Mouse (Mus musculus) embryo, embryonic 11.5 days (tissue): ENCODE results near the gene Pmel.

ENCODE experiments used
- DNase-seq: peaks from one replicate; pipeline ENCODE4 v3.0.0-alpha.2; 2012; ENCODE audit warnings: low read depth, low spot score

The Pmel gene

DNA sequence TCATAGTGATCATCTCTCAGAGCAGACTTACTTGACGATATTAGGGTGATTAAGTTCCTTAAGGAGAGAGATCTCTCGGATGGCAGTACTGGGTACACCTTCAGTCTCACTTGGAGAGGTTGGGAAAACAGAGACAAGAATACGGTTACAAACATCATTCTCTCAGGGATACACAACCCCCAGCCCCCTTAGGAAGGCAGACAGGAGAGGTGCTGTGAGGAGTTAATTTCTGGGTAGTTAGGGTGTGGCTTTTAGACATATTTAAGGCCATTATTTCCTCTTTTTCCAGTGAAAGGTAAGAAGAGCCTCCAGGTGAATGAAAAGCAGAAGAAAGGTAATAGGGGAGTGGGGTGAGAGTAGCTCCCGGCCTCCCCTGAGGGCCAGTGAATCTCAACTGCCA lies at the start of gene Pmel:
TSS of gene Pmel (plus strand) at position 301 of the 400 bp plus-strand sequence.
- DNase-seq, result no peak

- DNase-seq, result no peak
Measured at GRCm38 (mm10) chr10:128655254-128655653, 48.7 kb upstream of the Pmel start.

DNA sequence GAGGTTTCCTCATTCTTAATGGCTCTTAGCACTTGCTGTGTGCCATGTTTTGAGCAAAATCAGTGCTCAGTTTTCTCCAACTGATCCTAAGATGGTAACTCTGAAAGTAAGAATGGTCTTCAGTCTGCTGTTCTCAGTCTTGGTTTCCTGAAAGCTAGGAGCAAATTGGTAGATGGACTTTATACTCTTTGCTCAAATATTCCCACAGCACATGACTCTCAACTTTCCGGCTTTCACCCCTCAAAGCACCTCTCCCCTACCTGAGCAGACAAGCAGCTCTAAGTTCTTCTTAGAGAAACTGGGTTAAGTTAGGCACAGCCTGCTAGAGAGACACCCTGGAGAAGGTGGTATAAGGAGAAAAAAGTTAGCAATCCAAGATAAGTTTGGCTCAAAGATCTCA lies 47.3 kb upstream of the Pmel start:
- no peak for DNase-seq

DNA sequence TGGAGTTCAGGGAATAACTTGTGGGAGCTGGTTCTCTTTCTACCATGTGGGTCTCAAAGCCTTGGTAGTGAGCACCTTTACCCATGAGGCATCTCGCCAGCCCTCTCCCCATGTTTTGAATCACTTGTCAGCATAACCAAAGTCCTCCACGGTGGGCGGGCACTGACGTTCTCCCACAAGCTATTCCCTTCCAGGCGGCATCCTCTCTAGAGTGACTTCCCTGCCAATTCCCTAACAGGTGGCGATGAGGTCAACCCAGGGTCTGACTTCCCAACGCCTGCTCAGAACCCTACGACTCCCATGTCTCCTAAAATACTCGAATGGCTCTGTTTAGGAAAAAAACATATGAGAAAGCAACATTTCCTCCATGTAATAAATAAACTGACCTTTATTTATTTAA lies 46.2 kb upstream of the Pmel start:
- no peak for DNase-seq

DNA sequence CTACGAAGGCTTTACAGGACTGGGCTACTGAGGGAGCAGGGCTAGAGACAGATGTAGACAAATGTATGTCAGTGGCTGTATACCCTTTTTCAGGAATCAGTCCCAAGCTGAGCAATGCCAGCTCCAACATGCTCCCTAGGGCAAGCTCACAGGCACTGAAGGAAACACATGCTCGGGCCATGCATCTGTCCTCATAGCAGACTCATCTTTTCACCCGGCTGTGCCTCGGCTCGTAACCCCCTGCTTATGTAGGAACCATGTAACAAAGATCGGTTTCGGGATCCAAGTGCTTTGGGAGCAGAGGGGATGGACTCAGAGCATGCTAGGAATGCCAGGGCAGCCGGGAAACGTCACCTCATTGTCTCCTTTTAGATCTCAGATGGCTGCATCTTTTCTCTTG lies 44.5 kb upstream of the Pmel start:
- no peak for DNase-seq

DNA sequence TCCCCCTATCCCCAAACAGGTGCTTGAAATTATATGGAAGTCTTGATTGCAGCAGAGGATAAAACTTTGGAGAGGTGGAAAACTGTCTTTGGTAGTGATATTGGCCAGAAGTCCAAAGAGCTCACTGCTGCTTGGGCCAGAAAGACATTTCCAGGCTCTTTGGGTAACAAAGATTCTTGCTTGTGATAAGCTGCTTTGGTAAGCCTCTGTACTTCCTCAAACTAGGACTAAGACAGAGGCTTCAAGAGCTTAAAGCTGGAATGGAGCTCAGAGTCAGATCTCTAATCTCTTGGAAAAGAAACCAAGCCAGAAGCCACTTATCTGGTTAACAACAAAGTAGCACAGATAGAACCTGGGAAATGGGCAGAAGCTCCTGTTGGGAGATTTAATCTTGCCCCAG lies 41.5 kb upstream of the Pmel start:
- DNase-seq, result no peak

DNA sequence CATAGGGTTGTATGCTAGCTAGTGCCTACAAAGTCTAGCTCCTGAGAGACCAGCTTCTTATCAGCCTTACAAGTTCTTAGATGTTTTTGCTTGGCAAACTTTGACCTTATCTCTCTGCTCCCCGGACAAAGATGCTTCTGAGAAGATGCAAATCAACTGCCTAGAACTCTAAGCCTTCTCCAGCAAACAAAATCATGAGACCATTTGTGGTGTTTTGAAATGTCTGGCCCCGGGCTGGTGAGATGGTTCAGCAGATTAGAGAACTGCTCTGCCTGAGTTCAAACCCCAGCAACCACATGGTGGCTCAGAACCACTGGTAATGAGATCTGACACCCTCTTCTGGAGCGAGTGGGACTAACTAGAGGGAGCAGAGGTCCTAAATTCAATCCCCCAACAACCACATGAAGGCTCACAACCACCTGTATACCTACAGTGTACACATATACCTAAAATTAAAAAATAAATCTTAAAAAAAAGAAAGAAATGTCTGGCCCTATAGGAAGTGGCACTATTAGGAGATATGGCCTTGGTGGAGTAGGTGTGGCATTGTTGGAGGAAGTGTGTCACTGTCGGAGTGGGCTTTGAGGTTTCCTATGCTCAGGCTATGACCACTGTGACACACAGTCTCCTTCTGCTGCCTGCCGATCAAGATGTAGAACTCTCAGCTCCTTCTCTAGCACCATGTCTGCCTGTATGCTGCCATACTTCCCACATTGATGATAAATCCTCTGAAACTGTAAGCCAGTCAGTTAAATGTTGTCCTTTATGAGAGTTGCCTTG lies 40.4 kb upstream of the Pmel start:
- DNase-seq, result no peak

- no peak for DNase-seq
Measured at GRCm38 (mm10) chr10:128664808-128665207, 39.2 kb upstream of the Pmel start.

GRCm38 (mm10) chr10:128665307-128665706 lies 38.7 kb upstream of the Pmel start:
- no peak for DNase-seq

GRCm38 (mm10) chr10:128665806-128666205 lies 38.2 kb upstream of the Pmel start:
- no peak for DNase-seq

DNA sequence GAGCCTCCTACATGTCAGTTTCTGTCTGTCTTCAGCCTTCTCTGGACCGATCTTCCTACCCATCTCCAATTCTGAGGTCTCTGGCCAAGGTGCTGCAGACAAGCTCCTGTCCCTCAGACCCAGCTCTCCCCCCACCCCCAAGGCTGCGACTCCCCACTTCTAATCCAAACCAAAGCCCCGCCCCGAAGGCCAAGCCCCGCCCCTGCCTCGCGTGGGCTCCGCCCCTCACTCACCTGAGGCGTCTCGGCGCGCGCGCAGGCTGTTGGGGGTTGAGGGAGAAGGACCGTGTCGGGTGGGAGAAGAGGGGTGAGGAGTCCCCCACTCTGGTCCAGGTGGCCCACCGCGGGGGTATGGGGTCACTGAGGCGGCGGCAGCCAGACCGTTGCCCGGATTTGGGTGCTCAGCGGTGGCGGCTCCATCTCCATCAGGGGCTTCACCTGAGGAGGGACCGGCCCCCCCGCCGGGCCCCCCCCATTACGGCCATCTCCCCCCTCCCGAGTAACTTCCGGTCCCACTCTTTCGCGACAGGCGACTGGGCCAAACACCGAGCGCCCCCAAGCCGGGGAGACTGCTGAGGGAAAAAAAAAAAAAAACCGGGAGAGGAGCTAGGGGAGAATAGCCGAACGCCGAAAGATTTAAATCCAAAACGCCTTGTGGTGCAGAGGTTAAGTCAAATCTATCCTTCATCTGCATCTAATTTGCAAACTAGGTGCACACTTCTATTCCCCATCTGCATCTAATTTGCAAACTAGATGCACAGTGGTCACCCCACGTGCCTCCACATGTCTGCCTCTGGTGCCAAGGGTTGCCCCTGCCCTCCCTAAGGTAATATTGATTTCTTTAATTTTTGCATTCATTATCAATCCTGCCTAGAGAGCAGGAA lies 35.0 kb upstream of the Pmel start:
- DNase-seq, result peak; percentile 29

- no peak for DNase-seq
Measured at GRCm38 (mm10) chr10:128671148-128671547, 32.8 kb upstream of the Pmel start.

GRCm38 (mm10) chr10:128673763-128674468 lies 30.1 kb upstream of the Pmel start, which contains the start of gene Suox:
TSS of gene Suox (minus strand) at chr10:128674073.
- DNase-seq, result peak; percentile 71

GRCm38 (mm10) chr10:128674469-128675008 lies 29.5 kb upstream of the Pmel start:
- no peak for DNase-seq

DNA sequence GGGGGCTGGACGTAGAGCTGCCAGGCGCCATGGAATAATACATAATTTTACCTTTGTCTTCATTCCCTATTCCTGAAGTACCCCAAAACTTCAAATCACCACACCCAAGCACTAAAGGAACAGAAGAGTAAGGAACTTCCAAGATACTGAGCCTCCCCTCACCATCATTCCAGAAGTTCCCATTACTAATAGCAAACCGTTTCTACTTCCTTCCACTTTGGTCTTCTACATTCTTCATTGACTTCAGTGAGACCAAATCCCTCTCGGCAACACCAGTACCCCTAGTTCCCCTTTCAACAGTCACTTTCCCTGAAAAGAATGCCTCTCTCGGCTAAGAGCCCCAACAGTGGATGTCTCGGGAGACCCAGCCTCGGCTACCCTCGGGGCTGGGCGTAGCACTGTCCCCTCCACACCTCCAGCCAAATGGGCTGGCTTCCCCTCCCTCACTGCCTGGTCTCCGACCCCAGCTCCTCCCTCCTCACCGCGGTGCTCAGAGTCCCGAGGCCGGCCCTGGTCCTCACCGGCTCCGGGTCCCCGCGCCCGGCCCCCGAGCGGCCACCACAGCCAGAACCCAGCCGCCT lies 8.5 kb upstream of the Pmel start:
- DNase-seq, result no peak

GRCm38 (mm10) chr10:128695992-128696807 lies 7.8 kb upstream of the Pmel start, which contains the start of gene Rab5b:
TSS of gene Rab5b (minus strand) at chr10:128696264.
- DNase-seq, result peak; percentile 97

DNA sequence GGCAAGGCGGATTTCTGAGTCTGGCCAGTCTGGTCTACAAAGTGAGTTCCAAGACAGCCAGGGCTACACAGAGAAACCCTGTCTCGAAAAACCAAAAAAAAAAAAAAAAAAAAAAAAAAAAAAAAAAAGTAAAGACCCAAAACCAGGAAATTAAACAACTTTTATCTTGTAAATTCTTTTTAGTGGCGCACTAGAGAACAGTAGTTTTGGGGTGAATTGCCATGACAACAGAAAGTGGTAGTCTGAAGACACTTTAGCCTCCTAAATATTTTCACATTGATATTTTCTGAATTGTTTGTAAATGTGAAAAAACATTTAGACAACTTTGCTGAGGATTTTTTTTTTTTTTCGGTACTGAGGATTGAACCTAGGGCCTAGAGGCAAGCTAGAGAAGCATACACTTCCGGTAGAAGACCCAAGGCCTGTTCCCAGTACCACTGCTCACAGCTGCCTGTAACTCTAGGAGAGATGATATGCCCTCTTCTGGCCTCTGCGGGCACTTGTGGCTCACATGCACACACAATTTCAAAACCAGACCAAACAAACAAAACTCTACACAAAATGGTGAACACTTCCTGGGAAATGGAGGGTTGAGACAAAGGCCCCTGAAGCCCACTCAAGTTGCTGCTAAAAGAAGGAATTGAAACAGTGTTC lies 6.8 kb upstream of the Pmel start:
- no peak for DNase-seq

- no peak for DNase-seq
Measured at GRCm38 (mm10) chr10:128699006-128699405, 5.0 kb upstream of the Pmel start.

DNA sequence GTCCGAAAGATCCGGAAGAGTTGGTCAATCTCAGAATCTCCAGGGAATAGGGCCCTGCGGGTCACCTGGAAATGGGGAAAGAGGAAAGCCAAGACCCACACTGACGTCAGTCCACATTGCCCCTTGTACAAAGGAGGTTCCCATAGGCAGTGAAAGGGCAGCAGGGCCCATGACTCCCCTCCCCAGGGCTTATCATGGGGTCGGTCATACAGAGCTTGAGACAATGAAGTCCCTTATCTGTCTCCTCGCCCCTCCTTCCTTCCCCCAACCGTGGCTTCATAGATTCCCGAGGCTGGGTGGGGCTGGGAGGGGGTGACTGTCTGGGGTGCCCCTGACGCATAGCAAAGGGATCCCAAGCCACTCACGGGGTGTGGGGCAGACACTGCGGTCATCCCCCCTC lies 4.4 kb upstream of the Pmel start:
- DNase-seq, result no peak

DNA sequence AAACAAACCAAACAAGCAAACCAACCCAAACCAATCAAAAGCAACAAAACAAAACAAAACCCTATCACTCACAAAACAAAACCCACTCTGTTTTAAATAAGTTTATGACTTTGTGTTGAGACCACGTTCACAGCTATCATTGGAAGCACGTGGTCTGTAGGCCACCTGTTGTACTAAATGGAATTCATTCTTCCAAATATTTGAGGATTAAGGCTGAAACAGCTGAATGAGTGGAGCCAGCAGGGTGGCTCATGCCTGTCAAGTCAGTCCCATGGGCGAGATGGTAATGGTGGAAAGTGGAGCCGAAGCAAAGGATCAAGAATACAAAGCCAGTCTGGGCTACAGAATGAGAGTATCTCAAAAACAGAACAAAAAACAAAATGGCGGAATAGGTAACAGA lies 3.3 kb upstream of the Pmel start:
- no peak for DNase-seq
